Mouse (Mus musculus): Measurements from ENCODE around the gene Foxa1. TPM values are rescaled to one million over a fixed set of nuclear protein-coding genes. Genes with fewer than 3 reads are reported as not detected.

Foxa1 gene
- polyA plus RNA-seq, 1 experiment = not detected

DNA sequence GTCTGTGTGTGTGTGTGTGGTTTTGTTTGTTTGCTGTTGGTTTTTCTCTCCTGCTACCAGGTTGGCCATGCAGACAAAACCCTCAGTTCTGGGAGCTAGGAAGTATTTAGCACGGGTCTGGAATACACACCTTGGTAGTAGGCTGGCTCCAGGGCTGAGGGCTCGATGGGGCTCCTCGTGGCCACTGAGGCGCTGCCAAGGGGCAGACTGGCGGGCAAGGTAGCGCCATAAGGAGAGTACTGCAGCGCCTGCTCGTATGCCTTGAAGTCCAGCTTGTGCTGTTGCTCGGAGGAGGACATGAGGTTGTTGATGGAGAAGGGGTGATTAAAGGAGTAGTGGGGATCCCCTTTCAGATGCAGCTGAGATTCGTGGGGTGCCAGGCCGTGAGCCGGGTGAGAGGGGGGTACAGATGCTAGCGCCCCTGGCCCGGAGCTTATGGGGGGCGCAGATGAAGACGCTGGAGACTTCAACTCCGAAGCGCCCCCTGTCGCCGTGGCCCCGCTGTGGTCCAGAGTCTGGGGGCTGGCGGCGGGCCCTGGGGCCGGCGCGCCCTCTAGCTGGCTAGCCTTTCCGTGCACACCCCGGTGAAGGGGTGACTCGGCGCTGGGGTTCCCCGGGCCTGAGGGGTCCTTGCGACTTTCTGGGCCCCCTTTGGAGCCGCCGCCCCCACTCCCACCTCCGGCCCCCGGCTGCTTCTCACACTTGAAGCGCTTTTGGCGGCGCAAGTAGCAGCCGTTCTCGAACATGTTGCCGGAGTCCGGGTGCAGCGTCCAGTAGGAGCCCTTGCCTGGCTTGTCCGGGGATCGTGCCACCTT, 4.6 kb downstream of the Foxa1 start:
- DNase-seq (ENCODE audit: extremely low spot score in 1 of 2, low spot score in 1 of 2) = no peak

DNA sequence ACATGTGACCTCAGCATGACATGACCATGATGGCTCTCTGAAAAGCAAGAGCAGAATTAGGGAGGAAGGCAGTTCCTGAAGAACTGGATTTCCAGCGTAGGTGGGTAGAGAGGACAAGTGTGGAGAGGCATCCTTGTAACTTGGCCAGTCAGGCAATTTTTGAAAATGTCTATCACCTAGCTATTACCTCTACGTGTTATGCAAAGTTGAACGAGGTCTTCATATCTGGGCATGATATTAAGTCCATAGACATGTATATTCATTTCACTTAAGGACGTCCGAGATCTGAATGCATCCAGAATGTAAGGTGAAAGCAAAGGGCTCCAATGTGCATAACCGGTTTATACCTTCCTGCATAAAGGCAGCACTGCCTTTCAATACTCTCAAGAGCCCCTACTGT, 5.6 kb downstream of the Foxa1 start:
- DNase-seq (ENCODE audit: extremely low spot score in 1 of 2, low spot score in 1 of 2) = no peak

DNA sequence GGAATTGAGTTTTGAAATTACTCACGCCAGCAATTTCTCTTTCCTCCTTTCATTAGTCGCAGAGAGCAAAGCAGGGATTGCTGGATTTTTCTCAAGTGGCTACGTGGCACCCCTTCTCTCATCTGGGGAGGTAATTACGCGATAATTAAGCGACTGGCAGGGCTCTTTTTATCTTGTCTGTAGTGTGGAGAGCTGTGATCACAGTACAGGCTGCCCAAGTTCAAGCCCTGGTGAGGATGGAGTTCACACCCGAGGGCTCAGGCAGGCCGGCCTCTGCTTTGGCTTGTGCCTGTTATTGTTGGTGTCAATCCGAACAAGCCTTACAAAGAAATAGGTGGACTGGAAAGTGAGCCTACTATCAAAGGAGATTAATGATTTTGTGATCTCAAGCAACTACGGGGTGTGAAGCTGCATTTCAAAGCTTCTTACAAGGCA, 7.1 kb downstream of the Foxa1 start:
- no peak for DNase-seq (ENCODE audit: extremely low spot score in 1 of 2, low spot score in 1 of 2)

DNA sequence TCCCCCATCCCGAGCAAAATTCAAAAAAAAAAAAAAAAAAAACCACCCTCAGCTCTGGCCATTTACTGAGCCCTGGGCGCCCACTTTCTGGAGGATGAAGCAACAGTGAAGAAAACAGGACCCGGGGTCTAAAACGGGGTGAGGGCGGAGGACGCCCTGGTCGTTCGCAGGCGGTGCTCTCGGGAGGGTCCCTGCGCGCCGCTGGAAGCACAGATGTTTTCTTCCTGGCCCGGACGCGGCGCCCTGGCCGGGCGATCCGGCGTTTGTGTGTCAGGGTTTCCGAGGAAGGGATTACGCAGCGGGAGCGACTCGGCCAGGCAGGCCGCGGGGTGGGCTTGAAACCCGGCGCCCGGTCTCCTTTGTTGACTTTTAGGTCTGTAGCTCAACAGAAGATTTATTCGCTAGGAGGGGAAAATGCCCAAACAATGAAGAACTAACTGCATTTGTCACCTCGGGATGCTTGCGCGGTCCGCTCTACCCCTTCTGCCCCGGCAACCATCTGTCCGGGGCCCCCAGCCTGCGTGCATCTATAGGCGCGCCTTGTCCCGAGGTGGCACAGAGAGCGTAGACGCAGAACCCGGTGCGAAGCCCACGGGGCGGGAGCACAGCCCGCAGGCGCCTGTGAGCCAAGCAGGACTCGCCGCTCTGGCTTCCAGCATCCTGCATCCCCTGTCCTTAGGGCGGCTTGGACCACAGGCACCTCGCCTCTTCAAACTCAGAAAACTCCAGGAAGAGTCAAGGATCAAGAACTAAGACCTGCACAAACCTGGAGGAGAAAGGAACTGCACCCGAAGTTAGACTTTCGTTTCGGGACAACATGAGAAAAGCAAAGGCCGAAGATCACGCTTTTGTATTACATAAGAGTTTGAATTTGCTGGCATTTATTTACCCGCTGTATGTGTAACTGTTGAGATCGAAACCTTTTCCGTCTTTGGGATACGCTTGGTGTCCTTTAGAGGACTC, 7.8 kb downstream of the Foxa1 start:
- no peak for DNase-seq (ENCODE audit: extremely low spot score in 1 of 2, low spot score in 1 of 2)

DNA sequence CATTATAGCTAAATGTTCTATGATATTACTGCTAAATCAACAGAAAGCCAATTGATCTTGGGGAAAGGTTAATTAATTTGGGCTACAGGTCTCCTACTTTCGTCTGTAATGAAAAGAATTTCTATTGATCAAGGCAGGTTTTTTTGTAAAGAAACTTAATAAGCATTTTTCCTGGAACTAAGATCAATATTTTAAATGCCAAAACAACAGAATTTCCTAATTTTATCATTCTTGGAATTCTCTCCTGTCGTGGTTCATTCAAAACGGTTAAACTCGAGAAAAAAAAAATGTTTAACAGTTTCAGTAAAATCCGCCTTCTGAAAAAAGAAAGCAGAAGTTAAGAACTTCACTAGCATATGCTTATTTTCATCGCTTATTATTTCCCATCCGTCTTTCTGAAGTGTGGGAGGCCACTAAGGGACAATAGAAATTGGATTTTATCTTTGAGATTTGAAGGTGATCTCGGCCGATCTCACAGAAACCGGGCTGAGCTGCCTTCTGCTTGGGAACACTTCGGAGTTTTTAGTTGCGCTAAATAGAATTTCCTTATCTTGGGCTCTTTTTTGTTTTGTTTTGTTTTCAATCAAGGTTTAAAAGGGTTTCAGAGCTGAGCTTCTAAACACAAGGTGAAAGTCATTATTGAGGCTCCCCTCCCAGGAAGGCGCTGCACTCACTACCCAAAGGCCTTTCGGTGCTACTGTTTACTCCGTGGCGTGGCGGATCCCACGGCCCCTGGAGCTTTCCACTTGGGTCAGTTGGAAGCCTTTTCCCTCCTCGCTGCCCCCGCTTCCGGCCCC, 8.7 kb downstream of the Foxa1 start:
- DNase-seq (ENCODE audit: extremely low spot score in 1 of 2, low spot score in 1 of 2) = no peak

DNA sequence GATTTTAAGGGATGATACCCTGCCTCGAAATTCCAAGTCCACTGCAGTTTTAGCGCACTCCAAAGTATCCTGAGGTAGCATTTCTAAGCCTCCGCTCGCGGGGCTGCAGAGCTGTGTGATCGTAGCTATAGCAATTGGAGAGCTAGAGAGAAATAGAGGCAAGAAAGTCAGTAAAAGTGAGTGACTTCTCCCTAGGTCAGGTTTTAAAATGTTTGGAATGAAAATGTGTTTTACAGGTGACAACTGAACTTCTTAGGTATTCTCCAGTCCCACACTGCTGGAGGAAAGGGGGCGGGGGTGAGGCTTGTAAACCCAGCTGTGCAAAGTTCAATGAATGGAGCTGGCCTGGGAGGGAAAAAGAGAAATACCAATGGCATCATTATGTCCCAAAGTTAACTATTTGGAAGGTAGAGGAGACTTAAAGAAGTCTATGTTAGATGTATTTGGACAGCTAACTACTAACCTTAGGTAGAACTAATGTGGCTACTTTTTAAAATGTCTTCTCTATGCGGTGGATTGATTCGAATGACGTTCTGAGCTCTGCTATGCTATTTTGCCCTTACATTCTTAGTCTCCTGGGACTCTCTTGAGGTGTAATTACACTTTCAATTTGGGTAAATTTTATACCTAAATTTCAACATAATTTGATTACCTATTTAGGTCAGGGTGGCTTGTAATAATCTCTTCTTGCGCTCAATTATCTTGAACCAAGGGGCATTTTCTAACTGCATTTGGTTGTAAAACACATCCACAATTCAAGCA, 9.6 kb downstream of the Foxa1 start:
- DNase-seq (ENCODE audit: extremely low spot score in 1 of 2, low spot score in 1 of 2) = no peak

DNA sequence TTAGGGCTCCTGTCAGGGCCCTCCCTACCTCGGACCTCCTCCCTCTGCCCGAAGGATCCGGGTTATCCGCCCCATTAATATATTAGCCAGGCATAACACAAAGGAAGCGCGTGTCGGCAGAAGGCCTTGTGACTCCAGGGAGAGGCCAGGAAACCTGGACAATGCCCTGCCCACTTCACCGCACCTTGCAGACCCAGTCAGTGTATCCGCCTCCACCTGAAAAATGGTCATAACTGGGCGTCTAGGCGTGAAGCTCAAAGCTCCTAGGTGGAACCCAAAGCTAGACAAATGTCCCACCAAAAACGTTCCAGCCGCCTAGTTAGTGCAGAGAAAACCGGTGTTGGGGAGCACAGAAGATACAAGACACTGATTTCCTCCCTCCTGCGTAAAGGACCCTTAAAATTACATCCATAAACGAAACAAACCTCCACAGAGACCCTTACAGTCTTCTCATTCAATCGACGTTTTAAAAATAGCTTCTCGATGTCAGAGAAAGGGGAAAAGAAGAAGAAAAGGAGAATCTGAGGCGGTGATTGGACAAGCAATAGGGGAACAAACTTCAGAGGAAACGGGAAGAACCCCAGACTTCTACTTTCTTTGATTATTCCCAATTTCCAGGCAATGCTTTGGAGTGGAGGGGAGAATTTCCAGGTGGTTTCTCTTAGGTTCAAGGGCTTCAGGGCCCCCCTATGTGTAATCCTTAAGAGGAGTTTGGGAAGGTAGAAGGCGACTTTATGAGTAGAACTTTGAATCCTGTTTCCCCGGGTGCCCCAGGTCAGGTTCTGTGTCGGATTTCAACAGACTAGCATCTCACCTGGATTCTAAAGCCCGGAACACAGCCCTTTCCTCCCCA, 10.4 kb downstream of the Foxa1 start:
- no peak for DNase-seq (ENCODE audit: extremely low spot score in 1 of 2, low spot score in 1 of 2)

DNA sequence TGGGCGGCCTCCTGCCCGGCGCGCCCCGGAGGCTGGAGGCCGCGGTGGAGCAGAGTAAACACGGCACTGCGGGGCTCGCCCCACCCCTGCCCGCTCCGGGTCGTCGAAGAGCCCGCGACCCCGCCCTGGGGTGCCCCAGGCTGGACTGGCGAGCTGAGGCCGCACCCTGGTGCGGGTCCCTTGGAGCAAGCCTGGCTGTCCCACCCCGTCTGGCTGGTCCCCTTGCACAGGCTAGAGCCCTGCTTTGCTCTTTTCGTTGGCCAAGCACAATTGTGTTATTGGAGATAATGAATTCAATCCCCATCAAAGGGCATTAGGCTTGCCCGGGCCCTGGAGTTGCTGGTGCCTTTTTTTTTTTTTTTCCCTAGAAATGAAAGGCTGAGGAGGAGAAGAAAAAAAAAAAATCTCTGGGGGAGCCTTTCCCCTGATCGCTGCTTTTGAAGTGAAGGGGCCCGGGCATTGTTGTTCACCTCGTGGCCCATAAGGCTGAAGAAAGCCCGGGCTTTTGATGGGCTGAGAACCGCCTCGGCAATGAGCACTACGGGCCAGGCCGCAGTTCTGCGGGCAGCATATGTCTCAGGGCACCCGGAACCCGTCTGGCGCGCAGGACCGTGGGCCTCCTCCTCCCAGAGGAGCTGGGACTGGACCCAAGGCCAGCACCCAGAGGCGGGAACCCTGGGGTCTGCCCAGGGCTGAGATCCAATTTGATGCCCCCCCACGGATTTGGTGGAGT, 11.7 kb downstream of the Foxa1 start:
- DNase-seq (ENCODE audit: extremely low spot score in 1 of 2, low spot score in 1 of 2) = no peak

DNA sequence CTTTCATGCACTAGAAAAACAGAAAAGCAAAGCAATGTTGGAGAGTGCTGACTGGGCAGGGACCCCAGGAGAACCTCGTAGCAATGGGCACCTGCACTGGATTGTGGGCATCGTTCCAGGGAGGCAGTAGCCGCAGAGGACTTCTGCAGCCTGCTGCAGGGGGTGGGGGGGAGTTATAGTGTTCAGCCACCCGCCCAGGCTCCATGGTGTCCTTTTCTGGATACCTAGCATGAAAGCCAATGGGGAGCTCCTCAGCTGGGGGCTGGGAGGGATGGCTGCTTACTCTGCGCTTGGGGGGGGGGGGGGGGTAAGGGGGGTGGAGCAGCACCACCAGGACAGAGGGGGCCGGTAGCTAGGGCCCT, 12.2 kb downstream of the Foxa1 start:
- no peak for DNase-seq (ENCODE audit: extremely low spot score in 1 of 2, low spot score in 1 of 2)

DNA sequence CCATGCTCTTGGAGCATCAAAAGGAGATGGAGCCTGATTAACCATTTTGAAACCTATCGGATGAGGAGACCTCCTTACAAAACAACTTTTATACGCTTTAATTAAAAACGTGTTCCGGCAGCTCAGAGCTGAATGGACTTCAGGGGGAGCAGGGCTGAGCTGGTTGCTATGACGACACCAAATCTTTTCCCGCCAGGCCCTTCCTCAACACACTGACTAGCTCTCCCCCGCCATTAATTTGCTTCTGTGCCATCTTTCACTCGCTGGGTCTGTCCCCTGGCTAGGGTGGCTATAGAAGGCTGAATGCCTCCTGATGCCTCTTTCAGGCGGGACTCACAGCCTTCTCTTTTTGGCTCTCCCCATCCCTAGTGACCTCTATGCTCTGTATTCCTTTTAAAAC, 16.2 kb downstream of the Foxa1 start:
- no peak for DNase-seq (ENCODE audit: extremely low spot score in 1 of 2, low spot score in 1 of 2)

DNA sequence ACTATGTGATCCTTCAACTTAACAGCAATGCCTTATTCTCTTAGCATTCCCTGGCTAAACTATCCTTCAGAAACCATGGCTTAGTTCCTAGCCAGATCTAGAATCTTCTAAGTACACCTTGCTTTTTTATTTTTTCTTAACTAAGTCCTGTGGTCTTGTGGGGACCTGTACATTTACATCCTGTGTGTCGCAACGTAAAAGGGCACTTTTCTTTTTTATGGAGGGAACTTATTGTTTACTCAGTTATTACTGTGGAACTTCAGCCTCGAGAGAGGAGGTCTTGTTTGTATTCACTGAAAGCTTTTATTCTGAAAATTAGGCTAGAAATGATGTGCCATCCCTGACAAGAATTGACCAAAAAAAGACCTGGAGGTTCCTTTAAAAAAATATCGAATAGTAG, 18.4 kb downstream of the Foxa1 start:
- DNase-seq (ENCODE audit: extremely low spot score in 1 of 2, low spot score in 1 of 2) = no peak

DNA sequence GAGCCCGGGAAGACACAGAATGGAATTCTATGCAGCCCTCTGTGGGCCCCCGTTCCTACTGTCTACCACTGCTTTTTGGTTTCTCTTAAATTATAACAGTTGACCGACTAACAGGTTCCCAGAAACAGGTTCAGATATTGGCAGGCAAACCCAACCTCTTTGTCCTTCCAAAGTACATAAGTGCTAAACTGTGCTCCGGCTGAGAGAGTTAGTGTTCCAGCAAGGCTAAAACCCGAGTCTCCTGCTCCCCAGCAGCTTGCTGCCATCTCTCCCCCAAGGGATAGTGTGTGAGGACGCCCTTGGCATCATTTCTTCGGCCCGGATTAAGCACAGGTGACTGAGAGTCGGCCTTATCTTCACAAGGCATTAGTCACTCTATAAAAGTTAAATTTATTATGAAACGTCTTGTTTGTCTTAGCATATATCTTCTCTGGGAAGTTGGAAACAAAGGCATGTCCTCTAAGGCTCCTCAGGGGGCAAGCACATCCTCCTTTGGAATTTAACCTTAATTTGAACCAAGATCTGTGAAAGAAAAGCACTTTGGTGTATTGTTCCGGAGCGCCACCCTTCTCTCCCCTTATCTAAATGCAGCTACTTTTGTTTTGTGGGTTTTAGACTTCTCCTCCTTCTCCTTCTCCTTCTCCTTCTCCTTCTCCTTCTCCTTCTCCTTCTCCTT, 30.9 kb downstream of the Foxa1 start:
- DNase-seq (ENCODE audit: extremely low spot score in 1 of 2, low spot score in 1 of 2) = no peak

DNA sequence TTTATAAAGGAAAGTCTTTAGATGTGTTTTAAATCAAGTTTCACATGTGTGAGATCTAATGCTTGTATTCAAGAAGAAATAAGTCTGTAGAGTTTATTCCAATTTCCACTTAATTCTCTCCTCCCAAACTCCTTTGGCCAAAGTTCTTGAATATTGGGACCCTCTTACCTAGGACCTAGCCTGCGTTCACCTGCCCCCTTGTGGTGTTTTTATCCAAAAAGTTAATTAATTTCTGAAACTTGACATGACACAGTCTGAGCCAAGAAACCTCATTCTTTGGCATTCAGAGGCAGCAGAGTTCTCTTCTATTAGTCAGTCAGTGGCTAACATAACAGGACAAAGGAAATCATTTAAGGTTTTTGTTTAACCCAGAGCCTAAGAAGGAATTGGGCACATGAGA, 32.2 kb downstream of the Foxa1 start:
- DNase-seq (ENCODE audit: extremely low spot score in 1 of 2, low spot score in 1 of 2) = no peak

DNA sequence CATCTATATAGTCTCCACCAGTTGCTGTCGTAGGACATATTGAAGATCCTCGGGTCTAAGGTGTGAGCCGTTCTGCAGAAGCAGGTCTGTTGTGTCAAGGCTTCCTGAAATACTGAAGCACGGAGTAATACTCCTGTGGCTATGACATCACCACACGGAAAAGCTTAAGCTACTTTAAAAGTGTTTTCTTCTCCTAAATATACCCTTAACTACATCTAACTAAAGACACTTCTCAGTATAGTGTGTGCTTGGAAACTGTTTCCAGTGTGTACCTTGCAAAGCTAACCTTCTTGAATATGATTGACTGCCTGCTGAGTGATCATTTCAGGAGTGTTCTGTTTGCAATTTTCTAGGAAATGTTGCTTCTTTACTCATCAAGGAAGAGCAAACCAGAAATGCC, 35.2 kb downstream of the Foxa1 start:
- DNase-seq (ENCODE audit: extremely low spot score in 1 of 2, low spot score in 1 of 2) = no peak

DNA sequence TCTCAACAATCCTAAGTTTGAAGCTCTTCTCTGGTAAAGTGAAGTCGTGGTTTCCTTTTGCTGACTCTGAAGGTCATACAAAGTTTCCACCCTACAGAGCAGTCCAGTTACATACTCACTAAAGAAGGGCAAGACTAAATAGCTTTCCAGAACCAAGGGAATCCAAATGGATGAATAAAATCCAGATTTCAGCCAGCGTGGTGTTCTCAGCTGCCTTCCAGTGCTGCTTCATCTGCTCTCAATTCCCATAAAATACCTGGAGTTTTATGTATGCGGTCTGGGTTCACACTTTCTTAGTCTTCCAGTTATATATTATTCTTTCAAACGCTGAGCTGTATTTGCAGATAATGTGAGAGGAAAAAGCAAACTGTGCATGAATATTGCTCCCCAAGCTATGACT, 35.6 kb downstream of the Foxa1 start:
- no peak for DNase-seq (ENCODE audit: extremely low spot score in 1 of 2, low spot score in 1 of 2)

DNA sequence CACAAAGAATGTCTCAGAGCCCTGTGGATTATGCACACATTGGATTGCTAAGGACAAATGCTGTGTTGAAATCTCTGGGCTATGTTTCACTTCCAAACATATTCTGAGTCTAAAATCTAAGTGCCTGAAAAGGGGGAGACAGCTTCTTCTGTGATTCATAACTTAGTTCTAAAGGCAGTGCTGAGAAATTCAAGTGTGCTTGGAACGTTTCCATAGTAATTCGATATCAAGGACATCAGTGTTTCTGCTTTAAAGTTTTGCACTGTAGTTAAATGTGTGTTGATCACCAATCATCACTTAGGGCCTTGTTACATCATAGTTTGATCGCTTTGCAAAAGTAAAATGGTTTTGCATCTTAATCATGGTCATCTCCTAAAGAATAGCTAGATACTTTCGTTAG, 37.0 kb downstream of the Foxa1 start:
- DNase-seq (ENCODE audit: extremely low spot score in 1 of 2, low spot score in 1 of 2) = no peak

DNA sequence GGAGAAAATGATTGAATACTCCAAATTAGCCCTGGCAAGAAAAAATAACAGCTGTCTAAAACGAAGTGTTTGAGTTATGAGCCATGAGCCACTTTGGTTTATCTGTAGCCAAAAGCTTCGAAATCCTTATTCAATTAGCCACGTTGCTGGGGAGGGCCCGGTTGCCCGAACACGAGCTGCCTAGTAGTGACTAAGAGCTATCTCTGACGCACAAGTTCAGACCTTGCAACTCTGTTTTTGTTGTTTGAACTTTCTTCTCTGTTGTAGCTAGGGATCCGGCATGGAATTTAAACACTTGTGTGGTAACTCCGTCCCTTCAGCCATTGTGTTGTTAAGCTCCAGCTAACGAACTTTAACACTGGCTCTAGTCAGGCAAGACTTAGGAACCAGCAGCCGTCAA, 37.8 kb downstream of the Foxa1 start:
- no peak for DNase-seq (ENCODE audit: extremely low spot score in 1 of 2, low spot score in 1 of 2)

DNA sequence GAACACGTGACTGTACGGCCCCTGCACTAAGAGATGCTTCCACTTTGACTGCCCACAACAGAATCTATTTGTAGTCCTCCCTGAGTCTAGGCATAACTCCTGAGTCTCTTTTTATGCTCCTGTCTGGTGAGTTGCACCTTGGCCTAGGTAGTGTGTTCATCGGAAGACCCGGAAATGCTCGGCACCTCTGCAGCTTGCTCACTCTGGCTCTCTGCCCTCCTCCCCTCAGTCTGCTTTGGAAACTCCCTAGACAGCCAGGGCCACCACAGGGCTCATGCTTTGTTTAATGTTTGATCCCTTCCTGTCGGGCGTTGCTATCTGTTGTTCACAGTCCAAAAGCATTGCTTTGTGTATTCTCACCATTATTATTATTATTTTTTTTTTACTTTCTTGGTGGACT, 41.4 kb downstream of the Foxa1 start:
- no peak for DNase-seq (ENCODE audit: extremely low spot score in 1 of 2, low spot score in 1 of 2)
